Mouse (Mus musculus) brain, embryonic 14.5 days (tissue): ENCODE results near the gene Scel.

Experiments
- CTCF ChIP-seq: fragments of 200-500 bp; IDR thresholded peaks from 2 replicates; pipeline ENCODE4 v1.5.1; 2012; ENCODE audit warnings: inconsistent platforms, mild to moderate bottlenecking, moderate library complexity, borderline replicate concordance; ENCODE audit not compliant: insufficient read depth, insufficient read length; ENCODE audit errors: extremely low read depth
- POLR2A ChIP-seq: fragments of 200-500 bp; IDR thresholded peaks from 2 replicates; pipeline ENCODE4 v1.6.1; 2012; ENCODE audit warnings: mild to moderate bottlenecking, inconsistent platforms, borderline replicate concordance; ENCODE audit not compliant: poor library complexity, insufficient read depth, insufficient read length, severe bottlenecking; ENCODE audit errors: extremely low read depth

GRCm38 (mm10) chr14:103499060-103499459 is 14.1 kb upstream of the Scel start:
- no peak for TF ChIP-seq CTCF
- no peak for TF ChIP-seq POLR2A
